26 mouse cellular contexts compared by ENCODE assay signal in genomic region chr15:91443449-91443848, GRCm38 (mm10).
DNase-seq lines count a peak whose midpoint lies in the region; ATAC-seq lines count a peak whose summit lies in the region.
"Had no signal": no experiment of that assay in that cellular context is flagged by ENCODE, and none has a peak within 500 bp of the region (broad histone marks: within the 10 kb centered on the region; RNA-seq: fewer than 3 reads in every experiment).

No protein-coding gene starts in this region.

- DNase-seq in left cerebral cortex, adult 11 months (ENCODE audit: low spot score) = peak; percentile 47
- DNase-seq in left cerebral cortex, postnatal 4 days = no peak
- DNase-seq in brain, adult 2 months (ENCODE audit: low read depth, low spot score) = peak; percentile 76
- no peak for DNase-seq in adipocyte (ENCODE audit: low spot score)
- DNase-seq: adrenal gland, adult 2 months; adrenal gland, postnatal 25 days; B cell, adult 2 months; cerebellum, adult 11 months; cerebellum, adult 9-10 months; cerebellum, postnatal 25 days; gastrocnemius, postnatal 10 days; heart, adult 18-20 months; heart, postnatal 14 days; kidney, adult 18-20 months had no signal

- no peaks in the 10 kb centered on the region for H3K36me3 ChIP-seq in forebrain, embryonic 16.5 days (ENCODE audit: control insufficient read depth, insufficient read depth)
- H3K36me3 ChIP-seq in forebrain, embryonic 13.5 days (ENCODE audit: poor library complexity, severe bottlenecking) = no peaks in the 10 kb centered on the region
- H3K36me3 ChIP-seq in hindbrain, embryonic 16.5 days (ENCODE audit: control insufficient read depth, insufficient read depth, low read length) = no peaks in the 10 kb centered on the region
- H3K36me3 ChIP-seq: embryonic facial prominence, embryonic 13.5 days; G1E; heart, embryonic 10.5 days; heart, embryonic 15.5 days; hindbrain, embryonic 13.5 days; intestine, embryonic 15.5 days had no signal

- no peaks in the 10 kb centered on the region for H3K27me3 ChIP-seq in forebrain, embryonic 16.5 days (replicated peaks; ENCODE audit: control insufficient read depth, insufficient read depth, low read length)
- no peaks in the 10 kb centered on the region for H3K27me3 ChIP-seq in forebrain, embryonic 13.5 days
- H3K27me3 ChIP-seq in hindbrain, embryonic 16.5 days (replicated peaks; ENCODE audit: control insufficient read depth, insufficient read depth, low read length) = no peaks in the 10 kb centered on the region
- H3K27me3 ChIP-seq: embryonic facial prominence, embryonic 13.5 days; heart, embryonic 15.5 days; hindbrain, embryonic 13.5 days; intestine, embryonic 15.5 days had no signal

- ATAC-seq in forebrain, embryonic 16.5 days = 0 out of 2 replicates have a peak, but pooled peaks have one; percentile 31
- no peak for ATAC-seq in forebrain, embryonic 13.5 days
- ATAC-seq in hindbrain, embryonic 16.5 days = no peak
- ATAC-seq: activated CD4-positive, CD25-positive, alpha-beta regulatory T cell, adult 4 months; CD4-positive, CD25-positive, alpha-beta regulatory T cell, adult 4 months; forebrain, embryonic 14.5 days; intestine, embryonic 15.5 days had no signal

- no peaks in the 10 kb centered on the region for H3K9me3 ChIP-seq in forebrain, embryonic 16.5 days (ENCODE audit: control insufficient read depth, low read length)
- H3K9me3 ChIP-seq in forebrain, embryonic 13.5 days (replicated peaks) = no peaks in the 10 kb centered on the region
- H3K9me3 ChIP-seq in hindbrain, embryonic 16.5 days (ENCODE audit: control insufficient read depth, low read length) = no peaks in the 10 kb centered on the region
- H3K9me3 ChIP-seq: embryonic facial prominence, embryonic 13.5 days; heart, embryonic 10.5 days; heart, embryonic 15.5 days; hindbrain, embryonic 13.5 days; intestine, embryonic 15.5 days had no signal

- H3K4me1 ChIP-seq in forebrain, embryonic 16.5 days (replicated peaks; ENCODE audit: control insufficient read depth, insufficient read depth, low read length) = no peaks in the 10 kb centered on the region
- no peaks in the 10 kb centered on the region for H3K4me1 ChIP-seq in forebrain, embryonic 13.5 days
- no peaks in the 10 kb centered on the region for H3K4me1 ChIP-seq in hindbrain, embryonic 16.5 days (ENCODE audit: control insufficient read depth, insufficient read depth, low read depth, low read length)
- H3K4me1 ChIP-seq: embryonic facial prominence, embryonic 13.5 days; heart, embryonic 15.5 days; hindbrain, embryonic 13.5 days; intestine, embryonic 15.5 days had no signal

- H3K4me2 ChIP-seq in forebrain, embryonic 16.5 days (ENCODE audit: low read length) = no peak overlapping the region
- no peak overlapping the region for H3K4me2 ChIP-seq in forebrain, embryonic 13.5 days
- H3K4me2 ChIP-seq in hindbrain, embryonic 16.5 days (ENCODE audit: low read length) = no peak overlapping the region
- H3K4me2 ChIP-seq: embryonic facial prominence, embryonic 13.5 days; heart, embryonic 15.5 days; hindbrain, embryonic 13.5 days; intestine, embryonic 15.5 days had no signal

- H3K9ac ChIP-seq in forebrain, embryonic 16.5 days (replicated peaks; ENCODE audit: low read depth, low read length) = no peak overlapping the region
- no peak overlapping the region for H3K9ac ChIP-seq in forebrain, embryonic 13.5 days
- H3K9ac ChIP-seq in hindbrain, embryonic 16.5 days (ENCODE audit: low read depth, low read length) = no peak overlapping the region
- H3K9ac ChIP-seq: embryonic facial prominence, embryonic 13.5 days; heart, embryonic 15.5 days; hindbrain, embryonic 13.5 days; intestine, embryonic 15.5 days had no signal

- no peak overlapping the region for H3K27ac ChIP-seq in forebrain, embryonic 16.5 days (ENCODE audit: low read length)
- H3K27ac ChIP-seq in forebrain, embryonic 13.5 days = no peak overlapping the region
- H3K27ac ChIP-seq in hindbrain, embryonic 16.5 days (ENCODE audit: low read depth, low read length) = no peak overlapping the region
- H3K27ac ChIP-seq: embryonic facial prominence, embryonic 13.5 days; heart, embryonic 10.5 days; heart, embryonic 15.5 days; hindbrain, embryonic 13.5 days; intestine, embryonic 15.5 days had no signal

- intact Hi-C loops in left cerebral cortex, postnatal 4 days (cut with DNase I) = no loop called here

- WGBS in forebrain, embryonic 16.5 days = 65% methylated on average over 8 of the region's 8 CpGs
- 69% methylated on average over 8 of the region's 8 CpGs for WGBS in forebrain, embryonic 13.5 days
- WGBS in hindbrain, embryonic 16.5 days = 63% methylated on average over 8 of the region's 8 CpGs

- H3K4me3 ChIP-seq in forebrain, embryonic 16.5 days (replicated peaks; ENCODE audit: low read length) = no peak overlapping the region
- no peak overlapping the region for H3K4me3 ChIP-seq in forebrain, embryonic 13.5 days
- H3K4me3 ChIP-seq in hindbrain, embryonic 16.5 days (ENCODE audit: low read length) = no peak overlapping the region
- H3K4me3 ChIP-seq: embryonic facial prominence, embryonic 13.5 days; heart, embryonic 10.5 days; heart, embryonic 15.5 days; hindbrain, embryonic 13.5 days; intestine, embryonic 15.5 days had no signal

Comparison
In these comparisons a context has a peak if more than half of its experiments do, and no peak if none do; other contexts are left out.
1. DNase-seq: peak in left cerebral cortex, adult 11 months (single experiment) and brain, adult 2 months (single experiment); none in left cerebral cortex, postnatal 4 days (single experiment) and adipocyte (single experiment).